In the genomic region with DNA sequence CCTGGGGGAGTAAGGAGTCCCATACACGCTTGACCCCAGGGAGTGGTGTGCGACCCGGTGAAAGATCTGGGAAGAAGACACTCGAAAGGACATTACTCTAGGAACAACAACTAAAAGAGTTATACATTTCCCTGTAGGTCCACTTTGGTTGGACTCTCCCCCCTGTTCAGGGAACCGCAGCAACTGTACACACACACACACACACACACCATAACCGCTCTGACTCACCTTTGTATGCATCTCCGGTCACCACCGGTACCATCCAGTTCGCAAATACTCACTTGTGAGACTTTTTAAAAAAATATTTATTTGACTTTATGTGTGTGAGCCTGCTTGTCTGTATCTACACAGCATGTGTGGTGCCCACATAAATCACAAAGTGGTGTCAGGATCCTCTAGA, we compare ENCODE assay signal across 1 mouse cellular context.
TF ChIP-seq lines count a peak whose summit lies in the region.

No protein-coding gene starts in this region.

TF ChIP-seq in CH12.LX, 34 proteins besides CTCF, POLR2A, EP300 and RAD21 (continued from another document):
- no peak for TF ChIP-seq MAFK (IDR thresholded peaks at IDR 0.05; ENCODE audit: insufficient replicate concordance, low read length)
- no peak for TF ChIP-seq MYC (IDR thresholded peaks at IDR 0.05; ENCODE audit: low read depth, low read length)
- no peak for TF ChIP-seq IRF4 (IDR thresholded peaks at IDR 0.05; ENCODE audit: low read depth, low read length)
TF ChIP-seq in CH12.LX: peak in this region for 0.
